Mouse (Mus musculus): ENCODE data around the gene Dcst2. TPM values are rescaled to one million over a fixed set of nuclear protein-coding genes. Genes with fewer than 3 reads are reported as not detected.
A peak's percentile ranks its signal among the peaks of the same experiment; 100 is the strongest.

Dcst2 gene
- polyA plus RNA-seq, 1 experiment from 2014 or later: 0.10 TPM

GRCm38 (mm10) chr3:89327371-89327870 lies 34.4 kb upstream of the Dcst2 start:
- H3K4me1 ChIP-seq (replicated peaks; ENCODE audit: control insufficient read depth, insufficient read depth, low read length): peaks cover 5% of the 10 kb centered on the region; the same call in 1 of the 2 replicates
- DNase-seq (ENCODE audit: low spot score) (no peak), ATAC-seq (replicated peaks; ENCODE audit: low FRiP score) (no peak)
- H3K27me3 ChIP-seq (replicated peaks; ENCODE audit: control insufficient read depth, insufficient read depth, low read length): peaks cover 47% of the 10 kb centered on the region
- 53% methylated on average over 9 of the region's 9 CpGs for WGBS
- H3K9me3 ChIP-seq (ENCODE audit: control insufficient read depth, low read length): no peaks in the 10 kb centered on the region
- no peak overlapping the region for H3K27ac ChIP-seq (ENCODE audit: low read depth, low read length)
- H3K36me3 ChIP-seq (ENCODE audit: control insufficient read depth, insufficient read depth, low read length): no peaks in the 10 kb centered on the region
- no peak overlapping the region for H3K4me2 ChIP-seq
- peak overlapping the region; percentile 32; the same call in 1 of the 2 replicates for H3K9ac ChIP-seq (ENCODE audit: low read depth, low read length)
- H3K4me3 ChIP-seq (ENCODE audit: low read depth, low read length): no peak overlapping the region

- no peaks in the 10 kb centered on the region for H3K4me1 ChIP-seq (replicated peaks; ENCODE audit: control insufficient read depth, insufficient read depth, low read length)
- H3K4me2 ChIP-seq: no peak overlapping the region
- H3K4me3 ChIP-seq (ENCODE audit: low read depth, low read length): no peak overlapping the region
- no peak overlapping the region for H3K27ac ChIP-seq (ENCODE audit: low read depth, low read length)
- peaks cover 38% of the 10 kb centered on the region for H3K27me3 ChIP-seq (replicated peaks; ENCODE audit: control insufficient read depth, insufficient read depth, low read length)
- H3K9ac ChIP-seq (ENCODE audit: low read depth, low read length): no peak overlapping the region
- peaks cover 2% of the 10 kb centered on the region; the same call in 1 of the 2 replicates for H3K36me3 ChIP-seq (ENCODE audit: control insufficient read depth, insufficient read depth, low read length)
- DNase-seq (ENCODE audit: low spot score) (no peak), ATAC-seq (replicated peaks; ENCODE audit: low FRiP score) (no peak)
- WGBS: 23% methylated on average over 4 of the region's 4 CpGs
- H3K9me3 ChIP-seq (ENCODE audit: control insufficient read depth, low read length): no peaks in the 10 kb centered on the region
Measured at GRCm38 (mm10) chr3:89328623-89329022, 33.2 kb upstream of the Dcst2 start.

- Histone ChIP-seq H3K27ac (ENCODE audit: low read depth, low read length) (no peak overlapping the region), H3K4me1 (replicated peaks; ENCODE audit: control insufficient read depth, insufficient read depth, low read length) (no peaks in the 10 kb centered on the region), H3K9ac (ENCODE audit: low read depth, low read length) (no peak overlapping the region), H3K9me3 (ENCODE audit: control insufficient read depth, low read length) (no peaks in the 10 kb centered on the region), H3K4me3 (ENCODE audit: low read depth, low read length) (no peak overlapping the region), H3K4me2 (no peak overlapping the region), H3K27me3 (replicated peaks; ENCODE audit: control insufficient read depth, insufficient read depth, low read length) (peaks cover 39% of the 10 kb centered on the region), H3K36me3 (ENCODE audit: control insufficient read depth, insufficient read depth, low read length) (peaks cover 6% of the 10 kb centered on the region; the same call in 1 of the 2 replicates)
- no peak for ATAC-seq (replicated peaks; ENCODE audit: low FRiP score)
- 53% methylated on average over 3 of the region's 3 CpGs for WGBS
- DNase-seq (ENCODE audit: low spot score): no peak
Measured at GRCm38 (mm10) chr3:89330346-89330745, 31.4 kb upstream of the Dcst2 start.

- no peak overlapping the region for H3K27ac ChIP-seq (ENCODE audit: low read depth, low read length)
- WGBS: 22% methylated on average over 10 of the region's 10 CpGs
- H3K36me3 ChIP-seq (ENCODE audit: control insufficient read depth, insufficient read depth, low read length): peaks cover 6% of the 10 kb centered on the region; the same call in 1 of the 2 replicates
- no peaks in the 10 kb centered on the region for H3K9me3 ChIP-seq (ENCODE audit: control insufficient read depth, low read length)
- no peaks in the 10 kb centered on the region for H3K4me1 ChIP-seq (replicated peaks; ENCODE audit: control insufficient read depth, insufficient read depth, low read length)
- no peak overlapping the region for H3K4me3 ChIP-seq (ENCODE audit: low read depth, low read length)
- DNase-seq (ENCODE audit: low spot score) (no peak), ATAC-seq (replicated peaks; ENCODE audit: low FRiP score) (no peak)
- H3K4me2 ChIP-seq: no peak overlapping the region
- H3K27me3 ChIP-seq (replicated peaks; ENCODE audit: control insufficient read depth, insufficient read depth, low read length): peaks cover 39% of the 10 kb centered on the region
- H3K9ac ChIP-seq (ENCODE audit: low read depth, low read length): no peak overlapping the region
Measured at GRCm38 (mm10) chr3:89330948-89331347, 30.8 kb upstream of the Dcst2 start.

GRCm38 (mm10) chr3:89331561-89331960 lies 30.2 kb upstream of the Dcst2 start:
- Histone ChIP-seq H3K36me3 (ENCODE audit: control insufficient read depth, insufficient read depth, low read length) (peaks cover 6% of the 10 kb centered on the region; the same call in 1 of the 2 replicates), H3K4me2 (no peak overlapping the region), H3K4me3 (ENCODE audit: low read depth, low read length) (no peak overlapping the region), H3K9ac (ENCODE audit: low read depth, low read length) (no peak overlapping the region), H3K27me3 (replicated peaks; ENCODE audit: control insufficient read depth, insufficient read depth, low read length) (peaks cover 39% of the 10 kb centered on the region), H3K4me1 (replicated peaks; ENCODE audit: control insufficient read depth, insufficient read depth, low read length) (peaks cover 3% of the 10 kb centered on the region), H3K9me3 (ENCODE audit: control insufficient read depth, low read length) (no peaks in the 10 kb centered on the region), H3K27ac (ENCODE audit: low read depth, low read length) (no peak overlapping the region)
- WGBS: 63% methylated on average over 13 of the region's 13 CpGs
- ATAC-seq (replicated peaks; ENCODE audit: low FRiP score) (no peak), DNase-seq (ENCODE audit: low spot score) (no peak)

- H3K4me3 ChIP-seq (ENCODE audit: low read depth, low read length): no peak overlapping the region
- ATAC-seq (replicated peaks; ENCODE audit: low FRiP score): no peak
- peaks cover 7% of the 10 kb centered on the region for H3K4me1 ChIP-seq (replicated peaks; ENCODE audit: control insufficient read depth, insufficient read depth, low read length)
- no peak for DNase-seq (ENCODE audit: low spot score)
- H3K9ac ChIP-seq (ENCODE audit: low read depth, low read length): no peak overlapping the region
- no peak overlapping the region for H3K27ac ChIP-seq (ENCODE audit: low read depth, low read length)
- H3K27me3 ChIP-seq (replicated peaks; ENCODE audit: control insufficient read depth, insufficient read depth, low read length): peaks cover 37% of the 10 kb centered on the region
- H3K4me2 ChIP-seq: no peak overlapping the region
- WGBS: 61% methylated on average over 10 of the region's 10 CpGs
- H3K9me3 ChIP-seq (ENCODE audit: control insufficient read depth, low read length): no peaks in the 10 kb centered on the region
- peaks cover 6% of the 10 kb centered on the region; the same call in 1 of the 2 replicates for H3K36me3 ChIP-seq (ENCODE audit: control insufficient read depth, insufficient read depth, low read length)
Measured at GRCm38 (mm10) chr3:89332013-89332412, 29.8 kb upstream of the Dcst2 start.

GRCm38 (mm10) chr3:89332476-89332875 lies 29.3 kb upstream of the Dcst2 start:
- no peaks in the 10 kb centered on the region for H3K9me3 ChIP-seq (ENCODE audit: control insufficient read depth, low read length)
- peaks cover 10% of the 10 kb centered on the region for H3K4me1 ChIP-seq (replicated peaks; ENCODE audit: control insufficient read depth, insufficient read depth, low read length)
- H3K36me3 ChIP-seq (ENCODE audit: control insufficient read depth, insufficient read depth, low read length): peaks cover 6% of the 10 kb centered on the region; the same call in 1 of the 2 replicates
- H3K27ac ChIP-seq (ENCODE audit: low read depth, low read length): no peak overlapping the region
- H3K4me2 ChIP-seq: no peak overlapping the region
- 61% methylated on average over 12 of the region's 12 CpGs for WGBS
- no peak overlapping the region for H3K9ac ChIP-seq (ENCODE audit: low read depth, low read length)
- H3K27me3 ChIP-seq (replicated peaks; ENCODE audit: control insufficient read depth, insufficient read depth, low read length): peaks cover 32% of the 10 kb centered on the region
- DNase-seq (ENCODE audit: low spot score) (no peak), ATAC-seq (replicated peaks; ENCODE audit: low FRiP score) (no peak)
- H3K4me3 ChIP-seq (ENCODE audit: low read depth, low read length): no peak overlapping the region

GRCm38 (mm10) chr3:89333053-89333452 lies 28.7 kb upstream of the Dcst2 start:
- Histone ChIP-seq H3K27ac (ENCODE audit: low read depth, low read length) (no peak overlapping the region), H3K36me3 (ENCODE audit: control insufficient read depth, insufficient read depth, low read length) (peaks cover 6% of the 10 kb centered on the region; the same call in 1 of the 2 replicates), H3K4me2 (no peak overlapping the region), H3K9ac (ENCODE audit: low read depth, low read length) (no peak overlapping the region), H3K4me1 (replicated peaks; ENCODE audit: control insufficient read depth, insufficient read depth, low read length) (peaks cover 11% of the 10 kb centered on the region), H3K27me3 (replicated peaks; ENCODE audit: control insufficient read depth, insufficient read depth, low read length) (peaks cover 27% of the 10 kb centered on the region), H3K4me3 (ENCODE audit: low read depth, low read length) (no peak overlapping the region), H3K9me3 (ENCODE audit: control insufficient read depth, low read length) (no peaks in the 10 kb centered on the region)
- 78% methylated on average over 11 of the region's 11 CpGs for WGBS
- no peak for ATAC-seq (replicated peaks; ENCODE audit: low FRiP score)
- no peak for DNase-seq (ENCODE audit: low spot score)

- Histone ChIP-seq H3K9me3 (ENCODE audit: control insufficient read depth, low read length) (no peaks in the 10 kb centered on the region), H3K36me3 (ENCODE audit: control insufficient read depth, insufficient read depth, low read length) (peaks cover 6% of the 10 kb centered on the region; the same call in 1 of the 2 replicates), H3K27ac (ENCODE audit: low read depth, low read length) (no peak overlapping the region), H3K27me3 (replicated peaks; ENCODE audit: control insufficient read depth, insufficient read depth, low read length) (peaks cover 19% of the 10 kb centered on the region), H3K4me1 (replicated peaks; ENCODE audit: control insufficient read depth, insufficient read depth, low read length) (peaks cover 27% of the 10 kb centered on the region), H3K9ac (ENCODE audit: low read depth, low read length) (no peak overlapping the region), H3K4me2 (peak overlapping the region; percentile 82), H3K4me3 (ENCODE audit: low read depth, low read length) (peak overlapping the region; percentile 67)
- ATAC-seq (replicated peaks; ENCODE audit: low FRiP score) (no peak), DNase-seq (ENCODE audit: low spot score) (no peak)
- 23% methylated on average over 6 of the region's 6 CpGs for WGBS
Measured at GRCm38 (mm10) chr3:89336529-89336928, 25.2 kb upstream of the Dcst2 start.

All from liver, embryonic 11.5 days (tissue).